Mouse (Mus musculus) testis, adult 2 months (tissue): ENCODE results near the gene Vezf1. TPM values are rescaled to one million over a fixed set of nuclear protein-coding genes. Genes with fewer than 3 reads are reported as not detected.

Source experiments
- H3K27ac ChIP-seq: fragments of 200-500 bp; 2 replicates; pipeline ENCODE4 v1.5.1; 2012; ENCODE audit warnings: low read depth, low read length; ENCODE audit not compliant: control insufficient read depth, insufficient read depth
- H3K27me3 ChIP-seq: fragments of 200-500 bp; 2 replicates; pipeline ENCODE4 v1.6.1; 2012; ENCODE audit warnings: mild to moderate bottlenecking, low read length, moderate library complexity; ENCODE audit not compliant: control insufficient read depth, insufficient read depth
- H3K36me3 ChIP-seq: fragments of 200-500 bp; 2 replicates; pipeline ENCODE4 v1.6.1; 2012; ENCODE audit warnings: mild to moderate bottlenecking, low read length; ENCODE audit not compliant: control insufficient read depth, insufficient read depth
- H3K4me1 ChIP-seq: fragments of 200-500 bp; 2 replicates; pipeline ENCODE4 v1.6.1; 2012; ENCODE audit warnings: low read length; ENCODE audit not compliant: control insufficient read depth, insufficient read depth
- H3K4me3 ChIP-seq: fragments of 200-500 bp; 2 replicates; pipeline ENCODE4 v1.5.1; 2012; ENCODE audit warnings: low read depth, mild to moderate bottlenecking, low read length, moderate library complexity, mixed read lengths; ENCODE audit not compliant: control insufficient read depth
- CTCF ChIP-seq: fragments of 200-500 bp; IDR thresholded peaks from 2 replicates; pipeline ENCODE4 v1.5.1; 2012; ENCODE audit warnings: low read depth, mild to moderate bottlenecking, inconsistent platforms, low read length, moderate library complexity; ENCODE audit not compliant: control insufficient read depth, insufficient read depth, insufficient replicate concordance
- POLR2A ChIP-seq: fragments of 200-500 bp; IDR thresholded peaks from 2 replicates; pipeline ENCODE4 v1.6.1; 2012; ENCODE audit warnings: low read depth, mild to moderate bottlenecking, inconsistent platforms, low read length, moderate library complexity; ENCODE audit not compliant: control insufficient read depth
- polyA plus RNA-seq: library from polyadenylated mRNA; depleted of rRNA; stranded (reverse); fragments of >200 nt; gene quantifications from 2 replicates; pipeline ENCODE4 v1.2.3, GENCODE M21; 2012; rRNA removed

Vezf1 gene
- 4.1 and 4.4 TPM in 2 replicates for polyA plus RNA-seq

DNA sequence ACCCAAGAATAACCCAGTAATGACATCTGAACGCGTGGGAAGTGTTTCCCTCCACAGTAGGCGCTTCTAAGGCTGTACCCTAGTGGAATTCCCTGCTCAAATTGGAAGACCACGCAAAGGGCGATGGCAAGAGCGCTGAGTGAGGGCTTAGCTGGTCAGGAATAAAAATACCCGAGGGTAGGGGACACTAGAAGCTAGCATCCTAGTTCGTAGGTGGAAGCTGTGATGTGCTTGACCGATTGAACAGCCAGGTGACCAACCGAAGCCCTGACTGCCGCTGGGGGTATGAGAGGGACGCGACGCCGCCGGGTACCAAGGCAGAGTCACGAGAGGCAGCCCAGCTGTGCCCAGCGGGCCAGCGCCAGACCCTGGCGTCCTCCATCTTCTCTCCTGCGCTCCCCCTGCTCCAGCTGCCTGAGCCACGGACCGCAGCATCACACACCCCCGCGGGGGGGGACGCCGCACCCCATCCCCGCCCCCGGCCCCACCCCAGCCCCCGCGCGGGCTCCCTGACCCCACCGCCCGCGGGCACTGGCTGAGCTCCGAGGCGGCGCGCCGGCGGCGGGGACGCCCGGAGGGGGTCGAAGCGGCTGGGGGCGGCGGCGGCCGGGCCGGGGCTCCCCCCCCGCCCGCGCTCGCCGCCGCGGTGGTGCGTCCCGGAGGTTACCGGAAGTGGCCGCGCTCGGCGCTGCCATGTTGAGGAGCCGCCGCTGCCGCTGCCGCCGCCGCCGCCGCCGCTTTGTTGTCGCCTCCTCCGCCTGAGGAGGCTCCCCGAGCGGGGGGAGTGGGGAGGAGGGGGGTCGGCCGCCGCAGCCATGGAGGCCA lies at the start of gene Vezf1:
Gene Vezf1 (plus strand): TSS at position 694 of the 825 bp plus-strand sequence.
- no peak for TF ChIP-seq CTCF
- TF ChIP-seq POLR2A, result peak; percentile 58; the same call in 1 of the 2 replicates
- peak within 1 kb of the TSS; percentile 99 for H3K4me3 ChIP-seq
- H3K36me3 ChIP-seq, result no peaks in the 10 kb centered on the region
- H3K27me3 ChIP-seq, result no peaks in the 10 kb centered on the region
- peaks cover 7% of the 10 kb centered on the region; the same call in 1 of the 2 replicates for H3K4me1 ChIP-seq
- peak within 1 kb of the TSS; percentile 97 for H3K27ac ChIP-seq

DNA sequence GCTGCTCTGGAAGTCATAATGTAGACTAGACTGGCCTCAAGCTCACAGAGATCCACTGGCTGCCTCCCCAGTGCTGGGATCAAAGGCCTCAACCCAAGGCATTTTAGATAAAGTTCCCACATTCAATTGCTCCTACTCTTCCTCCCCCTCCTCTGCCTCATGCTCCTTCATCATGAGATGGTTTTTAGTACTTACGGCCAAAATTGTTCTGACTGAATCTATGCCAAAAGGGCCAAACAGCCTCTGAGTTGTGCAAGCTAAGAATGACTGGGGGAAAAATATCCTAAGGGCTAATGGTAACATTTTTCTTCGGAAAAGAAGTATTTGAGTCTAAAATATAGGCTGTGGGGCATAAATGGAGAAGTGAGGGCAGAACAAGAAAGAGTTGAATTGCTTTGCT lies 44.1 kb upstream of the Vezf1 start:
- H3K27me3 ChIP-seq, result no peaks in the 10 kb centered on the region
- no peak for TF ChIP-seq POLR2A
- TF ChIP-seq CTCF, result no peak
- H3K4me3 ChIP-seq, result no peak overlapping the region
- H3K36me3 ChIP-seq, result no peaks in the 10 kb centered on the region
- H3K27ac ChIP-seq, result no peak overlapping the region
- no peaks in the 10 kb centered on the region for H3K4me1 ChIP-seq

DNA sequence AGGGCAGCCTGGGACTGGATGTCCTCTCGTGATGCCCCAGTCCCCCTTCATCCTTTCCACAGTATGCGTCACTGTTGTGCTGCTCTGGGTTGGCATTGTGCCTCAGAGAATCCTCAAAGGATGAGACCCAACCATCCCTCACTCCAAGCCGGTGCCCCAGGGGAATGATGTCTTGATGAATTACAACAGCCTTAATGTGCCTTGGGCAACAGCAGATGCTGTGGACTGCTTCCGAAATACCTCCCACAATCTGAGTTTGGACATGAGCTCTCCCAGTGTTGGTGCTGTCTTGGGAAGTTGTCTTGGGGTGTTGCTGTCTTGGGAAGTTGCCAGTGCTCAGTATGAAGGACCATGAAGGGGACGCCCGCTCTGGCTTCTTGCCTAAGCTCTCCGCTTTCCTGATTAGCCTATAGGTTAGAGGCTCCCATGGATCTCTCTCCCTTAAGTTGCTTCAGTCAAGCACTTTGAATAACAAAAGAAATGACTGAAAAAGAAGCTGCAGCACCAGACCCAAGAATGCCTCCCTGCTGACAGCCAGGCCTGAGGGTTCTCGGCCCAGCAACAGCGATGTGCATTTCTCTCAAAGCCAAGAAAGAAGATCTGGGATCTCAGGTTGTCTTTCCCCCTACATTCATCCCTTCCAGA lies 40.6 kb upstream of the Vezf1 start:
- Histone ChIP-seq H3K27ac (no peak overlapping the region), H3K36me3 (no peaks in the 10 kb centered on the region), H3K4me1 (no peaks in the 10 kb centered on the region), H3K27me3 (no peaks in the 10 kb centered on the region), H3K4me3 (no peak overlapping the region)
- TF ChIP-seq CTCF (no peak), POLR2A (no peak)

- H3K36me3 ChIP-seq, result no peaks in the 10 kb centered on the region
- no peak overlapping the region for H3K27ac ChIP-seq
- H3K4me1 ChIP-seq, result no peaks in the 10 kb centered on the region
- no peaks in the 10 kb centered on the region for H3K27me3 ChIP-seq
- no peak overlapping the region for H3K4me3 ChIP-seq
- TF ChIP-seq POLR2A (no peak), CTCF (no peak)
Measured at GRCm38 (mm10) chr11:88028193-88028684, 39.8 kb upstream of the Vezf1 start.

GRCm38 (mm10) chr11:88030219-88030618 lies 37.9 kb upstream of the Vezf1 start:
- TF ChIP-seq CTCF, result no peak
- no peak for TF ChIP-seq POLR2A
- H3K4me1 ChIP-seq, result no peaks in the 10 kb centered on the region
- H3K36me3 ChIP-seq, result no peaks in the 10 kb centered on the region
- H3K27ac ChIP-seq, result peak overlapping the region; percentile 8; the same call in 1 of the 2 replicates
- no peaks in the 10 kb centered on the region for H3K27me3 ChIP-seq
- no peak overlapping the region for H3K4me3 ChIP-seq

DNA sequence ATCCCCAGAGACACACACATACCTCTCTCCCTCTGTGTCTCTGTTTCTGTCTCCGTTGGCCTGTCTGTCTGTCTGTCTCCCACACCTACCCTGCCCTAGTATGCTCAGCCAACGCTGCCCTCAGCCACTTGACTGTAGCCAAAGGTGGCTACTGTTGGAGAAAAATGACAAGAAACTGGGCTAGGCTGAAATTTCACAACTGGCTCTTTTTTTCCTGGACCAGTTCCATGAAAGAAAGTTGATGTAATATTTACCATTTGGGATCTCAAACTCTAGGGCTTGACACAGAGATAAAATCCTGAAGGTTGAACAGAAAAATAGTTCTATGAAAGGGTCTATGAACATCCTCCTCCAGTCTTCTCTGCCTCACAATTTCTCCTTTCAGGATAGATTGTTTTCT lies 37.2 kb upstream of the Vezf1 start:
- Histone ChIP-seq H3K4me1 (no peaks in the 10 kb centered on the region), H3K27ac (no peak overlapping the region), H3K27me3 (no peaks in the 10 kb centered on the region), H3K36me3 (no peaks in the 10 kb centered on the region; the same call in 1 of the 2 replicates), H3K4me3 (no peak overlapping the region)
- TF ChIP-seq CTCF (no peak), POLR2A (no peak)

GRCm38 (mm10) chr11:88031753-88032152 lies 36.3 kb upstream of the Vezf1 start:
- no peak overlapping the region for H3K4me3 ChIP-seq
- no peaks in the 10 kb centered on the region for H3K4me1 ChIP-seq
- H3K27me3 ChIP-seq, result no peaks in the 10 kb centered on the region
- H3K36me3 ChIP-seq, result no peaks in the 10 kb centered on the region; the same call in 1 of the 2 replicates
- no peak overlapping the region for H3K27ac ChIP-seq
- TF ChIP-seq CTCF, result no peak
- TF ChIP-seq POLR2A, result no peak
